Mouse (Mus musculus): ENCODE results near the gene Epb41l1.

DNA sequence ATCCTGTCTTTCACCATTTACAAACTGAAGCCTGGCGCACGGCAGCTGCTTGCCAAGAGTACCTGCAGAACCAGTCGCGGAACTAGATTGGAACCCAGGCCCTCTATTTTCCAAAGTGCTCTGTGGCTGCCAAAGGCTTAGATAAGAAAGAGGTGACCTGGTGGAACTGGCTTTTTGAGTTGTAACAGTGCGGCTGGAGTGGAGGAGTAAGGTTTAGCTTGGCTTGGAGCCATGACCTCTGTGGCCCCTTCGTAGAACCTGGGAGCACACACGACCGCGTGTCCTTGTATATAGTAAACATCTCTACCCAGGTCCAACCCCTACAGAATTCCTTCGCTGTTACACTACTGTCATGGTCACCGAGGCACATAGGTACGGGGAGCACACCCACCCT lies 54.2 kb downstream of the Epb41l1 start:
- TF ChIP-seq EP300 (IDR thresholded peaks at IDR 0.05; ENCODE audit: low read depth) (no peak), CTCF (IDR thresholded peaks at IDR 0.05; ENCODE audit: low read depth) (no peak)
